Mouse (Mus musculus) embryonic stem cell, embryonic (primary cell): ENCODE data around the gene Mgat3.

Source experiments
- CTCF ChIA-PET, 4 experiments: fragments of 300-600 bp in 2 of 4; fragments of 350-600 bp in 2 of 4; sonication (Branson Sonifier 250); formaldehyde crosslinking; loops; one replicate each; lab custom pipeline; 2022; ENCODE audit warnings: inconsistent platforms in 2 of 4; lab: Charles Lee
- POLR2A ChIA-PET, 4 experiments: fragments of 300-600 bp in 2 of 4; fragments of 350-600 bp in 2 of 4; sonication (Branson Sonifier 250); formaldehyde crosslinking; loops; one replicate each; lab custom pipeline; 2022; ENCODE audit warnings: antibody characterized with exemption in 4 of 4, inconsistent platforms in 1 of 4; lab: Charles Lee

Mgat3 gene

DNA sequence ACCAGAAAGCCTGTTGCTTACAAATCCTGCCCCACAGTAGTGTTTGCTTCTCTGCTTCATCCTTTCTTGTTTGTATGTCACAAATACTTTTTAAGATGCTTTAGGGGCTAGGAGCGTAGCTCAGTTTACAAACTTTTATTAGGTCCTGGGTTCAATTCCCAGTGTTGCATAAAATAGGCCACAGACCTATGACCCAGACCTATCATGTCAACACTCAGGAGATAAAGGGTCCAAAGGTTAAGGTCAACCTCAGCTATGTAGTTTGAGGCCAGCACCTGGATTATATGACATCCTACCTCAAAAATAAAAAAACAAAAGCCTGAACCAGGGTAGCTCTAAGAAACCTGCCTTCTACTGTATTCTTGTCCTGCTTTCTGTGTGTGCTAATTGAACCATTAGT, 75.1 kb downstream of the Mgat3 start:
- ChIA-PET POLR2A (interaction anchor here (0.6 to 11.0 kb wide), 18 partner anchors 9 to 166 kb away, joined by 3 to 181 read pairs (median 5); partner anchors contain the start of genes Atf4 (in 2 of the 4), Mief1 (in 2 of the 4), AC140267.1 (in 1 of the 4) and Rps19bp1 (in 1 of the 4)), CTCF (interaction anchor here in 3 of 4 experiments (0.7 to 1.5 kb wide), 5 partner anchors 10 to 24 kb away, joined by 3 to 5 read pairs (median 3); partner anchors contain the start of gene Rps19bp1 (in 1 of the 3))

DNA sequence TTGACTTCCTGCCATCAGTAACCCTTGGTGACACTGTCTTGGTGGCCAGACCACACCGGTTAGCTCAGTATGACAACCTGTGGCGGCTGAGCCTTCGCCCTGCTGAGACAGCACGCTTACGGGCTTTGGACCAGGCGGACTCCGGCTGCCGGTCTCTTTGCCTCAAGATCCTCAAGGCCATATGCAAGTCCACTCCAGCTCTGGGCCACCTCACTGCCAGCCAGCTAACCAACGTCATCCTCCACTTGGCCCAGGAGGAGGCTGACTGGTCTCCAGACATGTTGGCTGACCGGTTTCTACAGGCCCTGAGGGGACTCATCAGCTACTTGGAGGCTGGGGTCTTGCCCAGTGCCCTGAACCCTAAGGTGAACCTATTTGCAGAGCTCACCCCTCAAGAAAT, 76.2 kb downstream of the Mgat3 start:
- ChIA-PET CTCF (interaction anchor here in 2 of 4 experiments (1.2 to 1.7 kb wide), 2 partner anchors 11 kb away, joined by 4 to 5 read pairs; no protein-coding TSS in a partner anchor), POLR2A (interaction anchor here in 3 of 4 experiments (0.6 to 11.0 kb wide), 13 partner anchors 8 to 460 kb away, joined by 3 to 181 read pairs (median 6); partner anchors contain the start of genes Mief1 (in 3 of the 3), Atf4 (in 2 of the 3), AC140267.1 (in 1 of the 3) and Rps19bp1 (in 1 of the 3))

DNA sequence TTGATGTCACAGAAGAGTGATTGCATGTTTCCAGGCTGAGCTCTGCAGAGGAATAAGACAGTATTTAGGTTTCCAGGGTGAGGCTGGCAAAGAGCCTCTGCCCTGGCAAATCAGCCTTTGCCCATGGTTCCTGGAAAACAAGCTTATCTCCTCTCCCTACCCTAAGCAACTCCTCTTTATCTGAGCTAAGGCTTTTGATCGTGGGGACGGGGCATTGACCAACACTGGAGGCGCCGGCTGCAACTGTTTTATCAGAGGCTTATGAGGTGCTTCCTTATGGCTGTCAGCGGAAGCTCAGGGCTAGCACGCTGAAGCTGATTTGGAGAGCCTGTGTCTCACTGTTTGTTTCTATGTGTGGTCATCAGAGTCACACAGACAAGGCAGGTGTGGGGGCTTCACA, 77.1 kb downstream of the Mgat3 start:
- CTCF ChIA-PET: interaction anchor here in 3 of 4 experiments (0.5 to 1.7 kb wide), 3 partner anchors 10 to 14 kb away, joined by 4 to 11 read pairs (median 4); partner anchors contain the start of gene Rps19bp1 (in 2 of the 3)

DNA sequence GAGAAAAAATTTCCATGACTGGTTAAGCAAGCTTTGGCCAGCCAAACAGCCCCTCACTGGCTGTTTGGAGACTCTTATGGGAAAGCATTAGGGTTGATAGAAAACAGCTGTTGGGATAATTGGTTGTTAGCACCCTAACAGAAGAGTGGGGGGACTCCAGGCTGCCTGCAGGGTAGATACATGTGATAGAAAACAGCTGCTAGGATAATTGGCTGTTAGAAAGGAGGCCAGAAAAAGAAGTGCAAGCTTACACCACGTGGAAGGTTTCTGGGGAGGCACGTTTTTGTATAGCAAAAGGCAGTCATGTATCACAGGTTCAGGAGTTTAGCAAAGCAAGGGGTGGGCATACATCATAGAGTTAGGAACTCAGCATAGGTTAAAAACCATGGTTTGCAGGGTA, 80.0 kb downstream of the Mgat3 start:
- CTCF ChIA-PET: interaction anchor here in 1 of 4 experiments (0.5 kb wide), 1 partner anchor 165 kb away, joined by 4 read pairs; no protein-coding TSS in a partner anchor
- POLR2A ChIA-PET: interaction anchor here in 2 of 4 experiments (0.8 to 10.4 kb wide), 14 partner anchors 9 to 176 kb away, joined by 3 to 439 read pairs (median 4); partner anchors contain the start of genes Mief1 (in 2 of the 2), Rps19bp1 (in 2 of the 2), AC140267.1 (in 1 of the 2) and Tab1 (in 1 of the 2)

More for the DNA sequence above, 77.1 kb downstream of the Mgat3 start:
- POLR2A ChIA-PET: interaction anchor here in 3 of 4 experiments (0.6 to 11.0 kb wide), 10 partner anchors 7 to 168 kb away, joined by 3 to 181 read pairs (median 6); partner anchors contain the start of genes Atf4 (in 2 of the 3), Mief1 (in 2 of the 3) and Rps19bp1 (in 1 of the 3)

DNA sequence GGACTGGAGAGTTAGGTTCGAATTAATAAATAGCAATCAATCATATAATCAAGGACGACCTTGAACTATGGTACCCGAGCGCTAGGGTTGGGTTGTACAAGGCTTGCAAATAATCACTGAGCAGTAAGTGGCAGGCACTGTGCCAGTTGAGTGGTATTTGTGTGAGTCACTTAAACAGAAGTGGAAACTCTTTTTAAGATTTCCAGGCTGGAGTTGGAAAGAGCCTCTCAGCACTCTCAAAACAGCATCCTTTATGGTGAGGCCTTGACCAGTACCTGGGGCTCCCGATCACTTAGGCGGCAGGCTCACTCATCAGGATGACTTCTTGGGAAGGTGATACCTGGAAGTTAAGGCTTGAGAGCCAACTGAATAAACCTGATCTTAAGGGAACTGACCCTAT, 80.7 kb downstream of the Mgat3 start:
- CTCF ChIA-PET: interaction anchor here in 1 of 4 experiments (1.0 kb wide), 1 partner anchor 21 kb away, joined by 5 read pairs; the partner anchor contains the start of gene Mief1
- POLR2A ChIA-PET: interaction anchor here (0.8 to 10.4 kb wide), 81 partner anchors 7 to 1440 kb away, joined by 3 to 439 read pairs (median 8); partner anchors contain the start of genes AC140267.1 (in 3 of the 4), Rps19bp1 (in 3 of the 4), Tab1 (in 3 of the 4) and Mief1 (in 2 of the 4)

DNA sequence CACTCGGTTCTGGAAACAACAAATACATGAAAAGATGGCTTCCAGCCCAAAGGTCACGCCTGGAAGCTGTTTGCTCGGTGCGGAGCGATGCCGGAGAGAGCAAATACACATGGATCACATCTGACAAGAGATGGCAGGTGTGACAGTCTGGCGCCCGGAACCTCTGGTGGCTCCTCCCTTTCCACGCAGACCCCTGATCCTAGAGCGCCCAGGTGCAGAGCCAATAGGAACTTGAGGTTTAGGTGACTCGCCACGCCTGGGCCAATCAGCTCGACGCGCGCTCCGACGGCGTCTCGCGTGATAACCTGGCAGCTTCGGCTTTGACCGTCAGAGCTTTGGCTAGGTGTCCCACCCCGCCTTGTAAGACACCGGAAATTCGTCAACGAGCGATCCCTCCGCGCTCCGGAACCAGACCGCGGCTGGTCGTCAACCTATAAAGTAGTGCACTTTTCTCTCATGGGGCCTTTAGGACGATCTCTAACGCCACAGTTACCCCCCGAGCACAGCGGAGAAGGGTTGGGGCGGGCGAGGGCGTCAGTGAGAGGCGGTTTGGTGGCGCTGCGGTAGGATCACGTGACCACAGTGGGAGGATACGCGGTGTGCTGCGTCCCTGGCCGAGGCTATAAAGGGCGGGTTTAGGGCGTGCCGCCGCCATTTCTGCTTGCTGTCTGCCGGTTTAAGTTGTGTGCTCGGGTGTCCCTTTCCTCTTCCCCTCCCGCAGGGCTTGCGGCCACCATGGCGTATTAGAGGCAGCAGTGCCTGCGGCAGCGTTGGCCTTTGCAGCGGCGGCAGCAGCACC, 81.5 kb downstream of the Mgat3 start, which contains the start of gene Atf4:
TSS of gene Atf4 (plus strand) at position 338 of the 799 bp plus-strand sequence.
- CTCF ChIA-PET: interaction anchor here in 2 of 4 experiments (0.5 to 1.0 kb wide), 11 partner anchors 9 to 597 kb away, joined by 3 to 14 read pairs (median 3); partner anchors contain the start of genes Mief1 (in 2 of the 2), AC140267.1 (in 1 of the 2), Fam227a (in 1 of the 2) and Rps19bp1 (in 1 of the 2)
- POLR2A ChIA-PET: interaction anchor here (0.5 to 10.4 kb wide), 238 partner anchors 8 to 1761 kb away, joined by 3 to 439 read pairs (median 4); partner anchors contain the start of genes Mief1 (in 4 of the 4), Rps19bp1 (in 4 of the 4), AC140267.1 (in 3 of the 4) and Tab1 (in 3 of the 4)

DNA sequence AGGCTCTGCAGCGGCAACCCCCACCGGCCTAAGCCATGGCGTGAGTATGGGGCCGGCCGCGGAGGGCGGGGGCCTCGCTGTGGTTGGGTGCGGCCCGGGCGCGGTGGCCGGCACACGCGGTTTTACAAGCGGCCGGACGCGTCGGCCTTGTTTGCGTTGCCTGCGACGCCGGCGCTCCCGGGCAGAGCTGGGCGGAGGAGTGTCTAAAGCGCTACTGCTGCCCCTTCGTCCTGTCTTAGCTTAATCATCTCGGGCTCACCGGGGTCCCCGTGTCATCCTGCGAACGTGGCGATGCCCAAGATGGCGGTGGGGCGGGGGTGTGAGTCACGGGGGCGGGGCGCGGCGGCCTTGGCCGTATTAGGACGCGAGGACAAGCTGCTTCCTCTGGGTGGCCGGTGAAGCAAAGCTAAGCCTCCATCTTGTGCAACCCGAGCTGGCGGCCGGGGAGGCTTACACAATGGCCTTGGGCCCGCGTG, 82.2 kb downstream of the Mgat3 start:
- ChIA-PET CTCF (interaction anchor here in 1 of 4 experiments (0.7 to 1.3 kb wide), 5 partner anchors 22 to 449 kb away, joined by 3 to 6 read pairs (median 3); partner anchors contain the start of genes Mief1 and Syngr1), POLR2A (interaction anchor here (0.5 to 10.4 kb wide), 160 partner anchors 8 to 1709 kb away, joined by 3 to 439 read pairs (median 6); partner anchors contain the start of genes Rps19bp1 (in 4 of the 4), AC140267.1 (in 3 of the 4), Mief1 (in 3 of the 4) and Syngr1 (in 3 of the 4))

DNA sequence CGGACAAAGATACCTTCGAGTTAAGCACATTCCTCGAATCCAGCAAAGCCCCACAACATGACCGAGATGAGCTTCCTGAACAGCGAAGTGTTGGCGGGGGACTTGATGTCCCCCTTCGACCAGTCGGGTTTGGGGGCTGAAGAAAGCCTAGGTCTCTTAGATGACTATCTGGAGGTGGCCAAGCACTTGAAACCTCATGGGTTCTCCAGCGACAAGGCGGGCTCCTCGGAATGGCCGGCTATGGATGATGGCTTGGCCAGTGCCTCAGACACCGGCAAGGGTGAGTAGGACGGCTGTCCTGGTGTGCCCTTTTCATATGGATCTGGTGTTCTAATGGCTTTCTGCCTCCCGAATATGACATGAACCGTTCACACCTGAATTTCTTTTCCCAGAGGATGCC, 82.7 kb downstream of the Mgat3 start:
- ChIA-PET CTCF (interaction anchor here in 1 of 4 experiments (0.7 to 1.3 kb wide), 5 partner anchors 22 to 448 kb away, joined by 3 to 6 read pairs (median 3); partner anchors contain the start of genes Mief1 and Syngr1), POLR2A (interaction anchor here (0.5 to 10.4 kb wide), 151 partner anchors 8 to 1709 kb away, joined by 3 to 439 read pairs (median 5); partner anchors contain the start of genes Rps19bp1 (in 4 of the 4), Mief1 (in 3 of the 4), Syngr1 (in 3 of the 4) and AC140267.1 (in 2 of the 4))

DNA sequence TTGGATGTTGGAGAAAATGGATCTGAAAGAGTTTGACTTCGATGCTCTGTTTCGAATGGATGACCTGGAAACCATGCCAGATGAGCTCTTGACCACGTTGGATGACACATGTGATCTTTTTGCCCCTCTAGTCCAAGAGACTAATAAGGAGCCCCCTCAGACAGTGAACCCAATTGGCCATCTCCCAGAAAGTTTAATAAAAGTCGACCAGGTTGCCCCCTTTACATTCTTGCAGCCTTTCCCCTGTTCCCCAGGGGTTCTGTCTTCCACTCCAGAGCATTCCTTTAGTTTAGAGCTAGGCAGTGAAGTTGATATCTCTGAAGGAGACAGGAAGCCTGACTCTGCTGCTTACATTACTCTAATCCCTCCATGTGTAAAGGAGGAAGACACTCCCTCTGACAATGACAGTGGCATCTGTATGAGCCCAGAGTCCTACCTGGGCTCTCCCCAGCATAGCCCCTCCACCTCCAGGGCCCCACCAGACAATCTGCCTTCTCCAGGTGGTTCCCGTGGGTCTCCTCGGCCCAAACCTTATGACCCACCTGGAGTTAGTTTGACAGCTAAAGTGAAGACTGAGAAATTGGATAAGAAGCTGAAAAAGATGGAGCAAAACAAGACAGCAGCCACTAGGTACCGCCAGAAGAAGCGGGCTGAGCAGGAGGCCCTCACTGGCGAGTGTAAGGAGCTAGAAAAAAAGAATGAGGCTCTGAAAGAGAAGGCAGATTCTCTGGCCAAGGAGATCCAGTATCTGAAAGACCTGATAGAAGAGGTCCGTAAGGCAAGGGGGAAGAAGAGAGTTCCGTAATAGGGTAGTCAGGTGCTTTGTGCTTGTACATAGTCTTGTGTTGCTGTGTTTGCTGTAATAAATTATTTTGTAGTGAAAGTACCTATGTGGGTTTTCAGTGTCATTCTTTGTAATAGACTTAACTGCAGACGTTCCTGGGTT, 83.4 kb downstream of the Mgat3 start:
- ChIA-PET CTCF (interaction anchor here (1.0 to 1.6 kb wide), 7 partner anchors 10 to 447 kb away, joined by 3 to 6 read pairs (median 3); partner anchors contain the start of gene Mief1 (in 1 of the 4)), POLR2A (interaction anchor here (0.6 to 10.4 kb wide), 146 partner anchors 7 to 1176 kb away, joined by 3 to 439 read pairs (median 5); partner anchors contain the start of genes Mief1 (in 4 of the 4), Tnrc6b (in 4 of the 4), AC140267.1 (in 3 of the 4) and Rps19bp1 (in 3 of the 4))

DNA sequence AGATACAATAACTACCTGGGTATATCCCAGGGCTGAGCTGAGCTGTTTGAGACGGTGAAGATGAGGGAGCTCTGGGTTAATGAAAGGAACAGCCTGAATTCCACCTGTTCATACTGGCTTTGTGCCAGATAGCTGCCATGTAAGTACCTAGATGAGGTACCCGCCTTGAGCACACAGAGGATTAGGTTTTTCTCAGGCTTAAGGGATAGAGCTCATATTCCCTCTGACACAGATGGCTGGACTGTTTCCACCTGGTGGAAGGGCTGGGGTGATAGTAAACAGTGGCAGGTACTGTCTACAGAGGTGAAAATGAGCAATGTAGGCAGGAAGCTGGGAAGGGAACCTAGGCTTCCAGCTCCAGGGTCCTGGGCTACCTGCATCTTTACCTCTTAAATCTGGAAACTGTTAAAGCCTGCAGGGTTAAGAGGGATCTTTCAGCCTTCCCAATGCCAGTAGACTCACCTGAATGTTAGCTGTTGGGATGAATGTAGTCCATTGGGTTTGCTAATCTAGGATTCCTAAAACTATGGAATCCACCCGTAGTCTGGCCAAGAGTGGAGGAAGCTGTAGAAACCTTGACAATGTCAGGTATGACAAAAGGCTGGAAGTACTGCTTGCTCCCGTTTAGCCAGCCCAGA, 84.2 kb downstream of the Mgat3 start:
- ChIA-PET POLR2A (interaction anchor here (0.6 to 10.4 kb wide), 140 partner anchors 9 to 1635 kb away, joined by 3 to 439 read pairs (median 4); partner anchors contain the start of genes Mief1 (in 4 of the 4), Tnrc6b (in 4 of the 4), AC140267.1 (in 3 of the 4) and Mgat3 (in 2 of the 4)), CTCF (interaction anchor here (0.6 to 1.6 kb wide), 13 partner anchors 10 to 453 kb away, joined by 3 to 6 read pairs (median 4); partner anchors contain the start of genes Mief1 (in 1 of the 4), Tab1 (in 1 of the 4) and Tnrc6b (in 1 of the 4))

DNA sequence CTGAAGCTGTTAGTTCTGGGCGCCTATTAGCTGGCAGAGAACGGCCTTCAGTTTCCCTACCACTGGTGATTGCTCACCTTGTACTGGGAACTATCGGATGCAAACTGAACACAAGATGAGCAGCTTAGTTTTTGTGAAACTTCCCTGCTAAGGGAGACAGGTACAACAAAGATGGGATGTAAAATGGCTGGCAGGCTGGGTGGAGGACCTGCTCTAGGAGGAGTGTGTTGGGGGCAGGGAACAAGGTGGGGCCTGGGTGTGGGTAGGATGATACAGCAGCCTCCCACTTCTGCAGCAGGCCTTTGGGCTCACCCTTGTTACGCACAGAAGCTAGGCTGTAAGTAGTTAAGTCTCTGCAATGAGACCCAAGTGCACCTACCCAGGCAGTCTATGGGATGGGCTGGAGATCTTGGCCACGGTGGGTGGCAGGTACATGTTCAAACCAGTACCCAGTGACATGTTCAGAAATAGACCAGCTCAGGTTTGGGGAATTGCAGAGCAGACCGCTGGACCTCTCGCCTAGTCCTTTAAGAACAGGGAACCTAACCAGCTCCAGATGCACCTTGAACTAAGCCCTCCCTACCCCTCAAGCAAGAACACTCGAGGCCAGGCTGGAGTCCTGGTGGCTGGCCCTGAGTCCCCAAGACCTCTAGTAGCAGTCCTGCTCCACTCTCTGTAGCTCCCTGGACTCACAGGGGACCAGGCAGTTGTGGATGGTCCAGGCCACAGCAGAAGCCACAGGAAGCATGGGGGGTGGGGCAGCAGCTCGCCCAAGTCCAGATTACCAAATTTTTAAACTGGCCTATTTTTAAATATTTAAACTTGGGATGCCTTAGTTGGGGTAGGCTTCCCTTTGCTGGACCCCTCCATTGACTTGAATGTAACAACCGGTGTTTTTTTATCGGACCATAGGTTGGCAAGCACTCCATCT, 85.0 kb downstream of the Mgat3 start:
- ChIA-PET CTCF (interaction anchor here (0.6 to 1.6 kb wide), 14 partner anchors 11 to 452 kb away, joined by 3 to 5 read pairs (median 4); partner anchors contain the start of genes Tab1 (in 1 of the 4) and Tnrc6b (in 1 of the 4)), POLR2A (interaction anchor here (0.6 to 10.4 kb wide), 123 partner anchors 9 to 1634 kb away, joined by 3 to 439 read pairs (median 5); partner anchors contain the start of genes Mief1 (in 4 of the 4), Tnrc6b (in 4 of the 4), AC140267.1 (in 2 of the 4) and Mgat3 (in 2 of the 4))

DNA sequence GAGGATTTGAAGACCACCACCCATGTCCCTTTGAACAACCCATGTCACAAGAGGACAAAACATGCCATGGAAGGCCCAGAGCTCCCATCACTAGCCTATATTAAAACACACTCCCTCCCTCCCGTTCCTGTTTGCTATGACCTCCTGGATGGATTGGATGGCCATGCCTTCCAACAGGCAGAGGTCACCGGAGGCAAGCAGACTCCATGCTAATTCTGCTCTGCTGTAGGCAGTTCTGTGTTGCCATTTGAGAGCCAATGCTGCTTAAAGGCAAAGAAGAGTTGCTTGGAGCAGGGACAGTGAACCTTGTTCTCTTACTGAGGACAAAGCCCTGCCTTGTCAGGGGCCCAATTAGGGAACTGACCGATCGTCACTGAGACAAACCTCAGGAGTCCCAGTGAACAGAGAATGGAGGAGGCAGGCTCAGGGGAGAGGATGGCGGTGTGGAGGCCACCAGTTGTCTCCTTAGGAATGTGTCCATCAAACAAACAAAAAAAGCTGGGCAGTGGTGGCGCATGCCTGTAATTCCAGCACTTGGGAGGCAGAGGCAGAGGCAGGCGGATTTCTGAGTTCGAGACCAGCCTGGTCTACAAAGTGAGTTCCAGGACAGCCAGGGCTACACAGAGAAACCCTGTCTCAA, 86.0 kb downstream of the Mgat3 start:
- POLR2A ChIA-PET: interaction anchor here (0.6 to 10.4 kb wide), 49 partner anchors 13 to 1326 kb away, joined by 3 to 439 read pairs (median 8); partner anchors contain the start of genes Mief1 (in 3 of the 4), AC140267.1 (in 2 of the 4), Rpl3 (in 2 of the 4) and Syngr1 (in 2 of the 4)

DNA sequence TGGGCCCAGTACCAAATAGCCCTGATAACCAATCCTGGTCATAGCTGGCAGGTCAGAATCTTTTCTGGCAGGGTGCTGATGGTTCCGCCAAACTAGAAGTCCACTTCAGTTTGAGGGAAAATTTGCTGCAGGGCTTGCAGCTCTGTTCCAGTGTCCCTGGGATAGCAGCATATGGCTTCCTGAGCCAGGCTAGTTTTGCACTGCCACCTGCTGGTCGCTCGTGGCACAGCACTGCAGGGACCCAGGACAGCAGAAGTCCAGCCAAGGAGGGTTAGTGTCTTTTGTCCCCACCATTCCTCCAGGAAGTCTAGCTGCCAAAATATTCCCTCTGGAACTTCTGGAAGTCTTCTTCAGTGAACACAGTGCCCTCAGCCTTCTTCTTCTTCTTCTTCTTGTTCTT, 87.2 kb downstream of the Mgat3 start:
- ChIA-PET POLR2A (interaction anchor here (0.6 to 10.4 kb wide), 48 partner anchors 14 to 1002 kb away, joined by 3 to 439 read pairs (median 4); partner anchors contain the start of genes Mief1 (in 3 of the 4), AC140267.1 (in 2 of the 4), Mgat3 (in 2 of the 4) and Rpl3 (in 2 of the 4)), CTCF (interaction anchor here (0.5 to 2.2 kb wide), 45 partner anchors 9 to 780 kb away, joined by 3 to 12 read pairs (median 4); partner anchors contain the start of genes Mief1 (in 2 of the 4), AC140267.1 (in 1 of the 4), Cbx7 (in 1 of the 4) and Syngr1 (in 1 of the 4))

More for the DNA sequence above, 86.0 kb downstream of the Mgat3 start:
- CTCF ChIA-PET: interaction anchor here in 2 of 4 experiments (0.9 to 2.2 kb wide), 12 partner anchors 10 to 187 kb away, joined by 3 to 12 read pairs (median 5); partner anchors contain the start of genes Mief1 (in 2 of the 2) and Syngr1 (in 1 of the 2)
